Mouse (Mus musculus) MEL (cell line): ENCODE data around the gene Ehbp1l1.

ENCODE experiments used
- CHD2 ChIP-seq: IDR thresholded peaks from 2 replicates; pipeline ENCODE4 v1.6.1; 2011; ENCODE audit warnings: low read length, improper control_type of control experiment
- CTCF ChIP-seq, 3 experiments: IDR thresholded peaks in 2 of 3; conservative IDR thresholded peaks in 1 of 3; 2 replicates each; pipeline ENCODE4 v1.5.1; 2011 to 2012; ENCODE audit warnings: low read length in 3 of 3, low read depth in 2 of 3, mild to moderate bottlenecking in 2 of 3, improper control_type of control experiment in 1 of 3, inconsistent platforms in 1 of 3, mixed read lengths in 1 of 3, moderate library complexity in 1 of 3; ENCODE audit not compliant: control insufficient read depth in 1 of 3, insufficient read depth in 1 of 3, poor library complexity in 1 of 3, severe bottlenecking in 1 of 3
- EP300 ChIP-seq, 2 experiments: IDR thresholded peaks; 2 replicates each; pipeline ENCODE4 v1.6.1; 2011; ENCODE audit warnings: improper control_type of control experiment in 2 of 2, low read length in 2 of 2, low read depth in 1 of 2, mild to moderate bottlenecking in 1 of 2
- MAX ChIP-seq: IDR thresholded peaks from 2 replicates; pipeline ENCODE4 v1.6.1; 2011; ENCODE audit warnings: low read length, improper control_type of control experiment
- NRF1 ChIP-seq: IDR thresholded peaks from 2 replicates; pipeline ENCODE4 v1.6.1; 2014; ENCODE audit warnings: low read depth, mild to moderate bottlenecking, inconsistent platforms, low read length, improper control_type of control experiment, moderate library complexity; ENCODE audit not compliant: poor library complexity, insufficient read depth, severe bottlenecking
- USF1 ChIP-seq: IDR thresholded peaks from 2 replicates; pipeline ENCODE4 v1.6.1; 2014; ENCODE audit warnings: low read depth, mild to moderate bottlenecking, inconsistent platforms, low read length, improper control_type of control experiment, moderate library complexity

DNA sequence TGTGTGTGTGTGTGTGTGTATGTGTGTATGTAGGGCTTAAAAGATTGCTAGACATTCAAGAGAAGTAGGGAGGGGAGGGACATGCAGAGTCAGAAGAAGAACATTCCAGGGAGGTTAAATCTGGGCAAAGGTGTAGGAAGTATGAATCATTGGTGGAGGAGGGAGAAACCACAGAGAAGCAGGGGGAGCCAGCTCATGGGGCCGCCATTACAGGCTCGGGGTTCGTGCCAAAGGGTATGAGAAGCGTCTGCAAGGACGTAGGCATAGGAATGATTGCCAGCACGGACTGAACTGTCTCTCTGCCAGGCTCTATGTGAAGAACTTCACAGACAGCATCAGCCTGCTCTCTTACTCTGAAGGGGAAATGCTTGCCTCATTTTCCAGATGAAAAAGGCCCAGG, 23.4 kb upstream of the Ehbp1l1 start:
- TF ChIP-seq CHD2 (no peak), EP300 (IDR thresholded peaks at IDR 0.05; ENCODE audit: low read depth in 1 of 2, low read length in 2 of 2) (no peak), MAX (no peak), USF1 (no peak), CTCF (IDR thresholded peaks at IDR 0.05 in 2 of 3, conservative IDR thresholded peaks at IDR 0.05 in 1 of 3; ENCODE audit: control insufficient read depth in 1 of 3, insufficient read depth in 1 of 3, low read depth in 2 of 3, low read length in 3 of 3, poor library complexity in 1 of 3, severe bottlenecking in 1 of 3) (no peak), NRF1 (no peak)
